Mouse (Mus musculus) lung, embryonic 14.5 days (tissue): ENCODE results near the gene Tubb1. TPM values are rescaled to one million over a fixed set of nuclear protein-coding genes. Genes with fewer than 3 reads are reported as not detected.
A peak's percentile ranks its signal among the peaks of the same experiment; 100 is the strongest.

Experiments used
- ATAC-seq: fragments of 200-750 bp; cut with Nextera tagmentation; 2 replicates; pipeline ENCODE4 v1.8.0; 2017; ENCODE audit warnings: mild to moderate bottlenecking, moderate TSS enrichment, moderate library complexity; ENCODE audit not compliant: insufficient read depth
- DNase-seq: peaks from one replicate; pipeline ENCODE4 v3.0.0-alpha.2; 2015
- H3K27ac ChIP-seq: fragments of 300-500 bp; sonication (generic); 2 replicates; pipeline ENCODE4 v1.5.1; 2014; ENCODE audit warnings: low read depth, mild to moderate bottlenecking, moderate library complexity
- H3K27me3 ChIP-seq: fragments of 300-500 bp; sonication (generic); 2 replicates; pipeline ENCODE4 v1.6.1; 2014; ENCODE audit warnings: low read length, control low read depth; ENCODE audit not compliant: insufficient read depth
- H3K36me3 ChIP-seq: fragments of 300-500 bp; sonication (generic); 2 replicates; pipeline ENCODE4 v1.6.1; 2014; ENCODE audit warnings: control low read depth; ENCODE audit not compliant: insufficient read depth
- H3K4me1 ChIP-seq: fragments of 300-500 bp; sonication (generic); 2 replicates; pipeline ENCODE4 v1.6.1; 2014; ENCODE audit warnings: antibody characterized with exemption, control low read depth; ENCODE audit not compliant: insufficient read depth
- H3K4me2 ChIP-seq: fragments of 300-500 bp; sonication (generic); 2 replicates; pipeline ENCODE4 v1.6.1; 2014; ENCODE audit warnings: mild to moderate bottlenecking
- H3K4me3 ChIP-seq: fragments of 300-500 bp; sonication (generic); 2 replicates; pipeline ENCODE4 v1.5.1; 2014; ENCODE audit warnings: low read depth, low read length
- H3K9ac ChIP-seq: fragments of 300-500 bp; sonication (generic); 2 replicates; pipeline ENCODE4 v1.6.1; 2014
- H3K9me3 ChIP-seq: fragments of 300-500 bp; sonication (generic); 2 replicates; pipeline ENCODE4 v1.6.1; 2016; ENCODE audit warnings: low read depth, low read length, control low read depth
- CTCF ChIP-seq: IDR thresholded peaks from 2 replicates; pipeline ENCODE4 v1.5.1; 2016; ENCODE audit warnings: antibody characterized with exemption, low read depth
- WGBS: fragments of 180-500 bp; shearing (Covaris S2); extraction: QIAGEN DNeasy Blood & Tissue Kit; methylation state at CpG from one replicate; pipeline ENCODE4 v1.1.7; 2014; 5-methylcytosine and 5-hydroxymethylcytosine counted together
- polyA plus RNA-seq: library from polyadenylated mRNA; unstranded; fragments of >200 nt; fragmentation: Nextera tagmentation; extraction: Ambion mirVana; gene quantifications from 2 replicates; pipeline ENCODE4 v1.2.1, GENCODE M21; 2014

Gene Tubb1
- polyA plus RNA-seq: 7.2 and 10.0 TPM in 2 replicates

DNA sequence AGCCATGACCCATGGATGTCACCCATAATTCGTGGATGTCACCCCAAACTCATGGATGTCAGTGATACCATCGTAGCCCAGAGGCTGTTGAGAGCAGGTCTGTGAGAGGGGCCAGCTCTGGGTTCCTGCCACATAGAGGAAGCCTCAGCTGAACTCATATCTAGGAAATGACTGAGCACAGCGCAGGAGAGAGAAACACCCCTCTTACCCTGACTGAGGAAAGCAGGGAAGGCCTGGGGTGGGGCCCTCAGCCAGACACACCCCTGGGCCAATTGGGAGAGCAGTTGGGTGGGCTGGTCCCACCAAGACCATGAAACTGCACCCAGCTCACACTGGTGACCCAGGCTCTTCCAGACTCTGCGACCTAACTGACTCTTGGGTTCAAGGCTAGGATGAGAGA lies at the start of gene Tubb1:
Gene Tubb1, plus strand, starts transcription at position 343 of the 400 bp plus-strand sequence.
- WGBS: 68% methylated on average over 4 of the region's 4 CpGs
- Histone ChIP-seq H3K9me3 (no peaks in the 10 kb centered on the region), H3K9ac (no peak within 1 kb of the TSS), H3K27me3 (no peaks in the 10 kb centered on the region), H3K36me3 (no peaks in the 10 kb centered on the region), H3K4me1 (no peaks in the 10 kb centered on the region), H3K27ac (no peak within 1 kb of the TSS), H3K4me2 (no peak within 1 kb of the TSS), H3K4me3 (no peak within 1 kb of the TSS)
- ATAC-seq (no peak), DNase-seq (no peak)
- TF ChIP-seq CTCF: no peak

DNA sequence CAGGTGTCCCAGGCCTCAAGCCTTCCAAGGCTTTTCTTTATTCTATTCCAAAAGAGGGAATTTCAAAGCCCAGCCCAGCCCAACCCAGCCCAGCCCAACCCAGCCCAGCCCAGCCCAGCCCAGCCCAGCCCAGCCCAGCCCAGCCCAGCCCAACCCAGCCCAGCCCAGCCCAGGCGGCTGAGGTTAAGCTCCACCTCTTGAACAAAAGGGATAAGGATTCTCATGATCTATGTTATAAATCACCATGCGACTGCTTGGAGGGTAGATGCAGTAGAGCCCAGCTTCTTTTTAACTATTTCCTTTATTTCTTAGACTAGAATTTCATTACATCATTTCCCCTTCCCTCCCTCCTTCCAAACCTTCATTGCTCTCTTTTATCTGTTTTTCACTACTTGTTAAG lies 40.3 kb upstream of the Tubb1 start:
- no peak overlapping the region for H3K4me3 ChIP-seq
- H3K9me3 ChIP-seq: no peaks in the 10 kb centered on the region
- no peak overlapping the region for H3K9ac ChIP-seq
- TF ChIP-seq CTCF: no peak
- H3K36me3 ChIP-seq: no peaks in the 10 kb centered on the region
- no peak overlapping the region for H3K27ac ChIP-seq
- DNase-seq: no peak
- H3K4me1 ChIP-seq: no peaks in the 10 kb centered on the region
- no peaks in the 10 kb centered on the region for H3K27me3 ChIP-seq
- ATAC-seq: peak; percentile 53; the same call in 1 of the 2 replicates
- no peak overlapping the region for H3K4me2 ChIP-seq
- WGBS: 43% methylated on average over 2 of the region's 2 CpGs

DNA sequence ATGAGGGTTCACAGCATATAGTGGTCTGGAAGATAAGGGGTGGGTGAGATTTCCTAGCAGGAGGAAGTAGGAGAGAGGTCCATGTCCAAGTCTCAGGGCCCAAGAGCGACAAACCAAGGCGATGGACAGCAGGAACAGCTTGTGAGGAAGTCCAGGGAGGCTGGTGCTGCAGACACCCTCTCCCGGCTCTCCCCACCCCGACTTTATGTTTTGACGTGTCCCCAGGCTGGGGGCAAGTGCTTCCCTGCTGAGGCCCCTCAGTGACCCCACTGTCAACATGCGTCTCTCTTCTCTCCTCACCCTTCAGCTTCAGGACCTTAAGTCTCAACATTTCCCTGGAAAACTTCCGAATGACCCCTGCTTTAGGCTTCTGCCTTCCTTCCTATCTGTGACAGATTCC lies 37.4 kb upstream of the Tubb1 start:
- ATAC-seq (no peak), DNase-seq (no peak)
- Histone ChIP-seq H3K27ac (no peak overlapping the region), H3K4me1 (peaks cover 9% of the 10 kb centered on the region), H3K4me2 (no peak overlapping the region), H3K9ac (no peak overlapping the region), H3K9me3 (no peaks in the 10 kb centered on the region), H3K27me3 (no peaks in the 10 kb centered on the region), H3K36me3 (0 out of 2 replicates have a peak, but pooled peaks cover under 1% of the 10 kb centered on the region), H3K4me3 (no peak overlapping the region)
- no peak for TF ChIP-seq CTCF
- WGBS: 55% methylated on average over 7 of the region's 7 CpGs

DNA sequence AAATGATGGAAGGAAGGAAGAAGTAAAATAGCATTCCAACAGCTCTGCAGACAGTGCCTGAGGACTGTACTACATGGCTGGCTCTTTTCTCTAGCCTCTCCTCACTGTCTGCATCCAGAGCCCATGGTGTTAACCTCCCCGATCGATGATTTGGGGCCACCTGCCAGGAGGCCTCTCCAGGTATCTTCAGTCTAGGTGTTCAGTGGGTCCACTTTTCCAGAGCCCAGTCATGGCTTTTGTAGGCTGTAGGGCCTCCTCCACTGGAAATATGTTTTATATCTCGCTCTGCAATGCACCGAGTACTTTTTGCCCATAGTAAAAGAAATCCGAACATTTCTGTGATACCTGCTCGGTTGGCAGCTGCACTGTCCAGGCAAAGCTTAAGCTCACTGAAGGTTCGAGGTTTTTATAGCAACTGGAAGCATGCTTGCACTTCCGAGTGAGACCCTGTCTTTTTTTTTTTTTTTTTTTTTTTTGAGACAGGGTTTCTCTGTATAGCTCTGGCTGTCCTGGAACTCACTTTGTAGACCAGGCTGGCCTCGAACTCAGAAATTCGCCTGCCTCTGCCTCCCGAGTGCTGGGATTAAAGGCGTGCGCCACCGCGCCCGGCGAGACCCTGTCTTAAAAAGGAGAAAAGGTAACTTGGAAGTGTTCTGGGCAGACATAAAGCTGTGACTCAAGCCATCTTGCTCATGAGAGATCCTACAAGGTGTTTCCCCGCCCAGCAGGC lies 35.3 kb upstream of the Tubb1 start:
- Histone ChIP-seq H3K9ac (no peak overlapping the region), H3K4me2 (peak overlapping the region; percentile 88; the same call in 1 of the 2 replicates), H3K36me3 (0 out of 2 replicates have a peak, but pooled peaks cover 10% of the 10 kb centered on the region), H3K4me1 (peaks cover 9% of the 10 kb centered on the region), H3K9me3 (no peaks in the 10 kb centered on the region), H3K27me3 (no peaks in the 10 kb centered on the region), H3K27ac (no peak overlapping the region), H3K4me3 (peak overlapping the region; percentile 87)
- ATAC-seq: no peak
- 45% methylated on average over 18 of the region's 18 CpGs for WGBS
- TF ChIP-seq CTCF: no peak
- no peak for DNase-seq

DNA sequence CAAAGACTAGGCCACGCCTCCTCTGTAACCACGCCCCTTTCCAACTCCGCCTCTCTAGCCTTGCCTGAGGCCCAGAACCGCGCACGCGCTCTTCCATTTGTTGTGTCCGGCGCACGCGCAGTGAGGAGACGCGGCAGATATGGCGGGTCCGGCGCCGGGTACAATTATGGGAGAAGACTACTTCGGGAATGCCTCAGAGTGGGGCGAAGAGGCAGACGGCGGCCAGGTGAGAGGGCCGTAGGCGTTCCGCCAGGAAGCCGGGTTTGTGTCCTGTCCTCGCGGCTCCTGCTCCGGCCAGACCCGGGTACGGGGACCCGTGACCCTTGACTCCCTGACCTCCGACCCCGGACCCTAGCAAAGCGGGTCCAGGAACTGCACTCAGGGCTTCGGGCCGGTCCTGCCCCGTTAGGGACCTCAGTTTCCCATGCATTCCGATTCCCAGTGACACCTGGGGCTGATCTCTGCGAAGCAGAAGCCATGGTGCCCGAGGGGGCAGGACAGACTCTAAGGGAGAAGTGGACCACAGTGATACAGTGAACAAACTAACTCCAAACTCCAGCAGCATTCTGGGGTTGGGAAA lies 34.7 kb upstream of the Tubb1 start, which contains the start of gene Nelfcd:
Gene Nelfcd, plus strand, starts transcription at position 74 of the 580 bp plus-strand sequence.
- DNase-seq (peak; percentile 100), ATAC-seq (peak; percentile 92)
- no peak for TF ChIP-seq CTCF
- no peak within 1 kb of the TSS for H3K27ac ChIP-seq
- peaks cover 9% of the 10 kb centered on the region for H3K4me1 ChIP-seq
- H3K9me3 ChIP-seq: no peaks in the 10 kb centered on the region
- H3K4me2 ChIP-seq: peak within 1 kb of the TSS; percentile 88
- H3K9ac ChIP-seq: peak within 1 kb of the TSS; percentile 87
- no peaks in the 10 kb centered on the region for H3K27me3 ChIP-seq
- H3K36me3 ChIP-seq: peaks cover 16% of the 10 kb centered on the region; the same call in 1 of the 2 replicates
- under 1% methylated on average over 40 of the region's 40 CpGs for WGBS
- peak within 1 kb of the TSS; percentile 87 for H3K4me3 ChIP-seq

DNA sequence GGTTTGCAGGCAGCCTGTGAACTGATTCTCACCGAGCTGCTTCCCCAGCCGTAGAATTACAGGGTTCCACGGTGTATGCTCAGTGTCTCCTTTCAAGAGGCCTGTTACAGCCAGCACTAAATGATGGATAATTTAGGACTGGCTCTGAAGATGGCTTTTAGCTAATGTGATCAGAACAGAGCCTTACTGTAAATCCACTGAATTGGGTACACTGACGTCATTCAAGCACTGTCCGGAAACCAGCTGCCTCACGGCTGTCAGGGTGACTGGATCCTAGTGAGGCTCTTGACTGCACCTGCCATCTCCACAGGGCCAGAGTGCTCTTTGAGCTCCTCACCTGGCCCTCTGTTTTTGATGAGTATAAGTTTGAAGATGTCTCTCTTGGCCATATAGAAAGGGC lies 29.4 kb upstream of the Tubb1 start:
- WGBS: 85% methylated on average over 6 of the region's 6 CpGs
- Histone ChIP-seq H3K4me1 (peaks cover 9% of the 10 kb centered on the region), H3K9me3 (no peaks in the 10 kb centered on the region), H3K9ac (no peak overlapping the region), H3K27me3 (no peaks in the 10 kb centered on the region), H3K36me3 (peaks cover 69% of the 10 kb centered on the region), H3K27ac (no peak overlapping the region), H3K4me2 (no peak overlapping the region), H3K4me3 (no peak overlapping the region)
- ATAC-seq (no peak), DNase-seq (no peak)
- no peak for TF ChIP-seq CTCF
